Mouse (Mus musculus) MEL (cell line): ENCODE data around the gene Prdm11. TPM values are rescaled to one million over a fixed set of nuclear protein-coding genes. Genes with fewer than 3 reads are reported as not detected.

Experiments used
- DNase-seq: peaks from one replicate; pipeline ENCODE4 v3.0.0; 2011; ENCODE audit warnings: low read depth, low spot score
- H3K27ac ChIP-seq: 2 replicates; pipeline ENCODE4 v1.5.1; 2012; ENCODE audit warnings: low read depth, mild to moderate bottlenecking, control low read depth, low read length, moderate library complexity; ENCODE audit not compliant: control insufficient read depth
- H3K27me3 ChIP-seq, 2 experiments: fragments of 150-350 bp in 1 of 2; sonication (generic) in 1 of 2; 2 replicates each; pipeline ENCODE4 v1.6.1; 2012; ENCODE audit warnings: low read length in 2 of 2, mild to moderate bottlenecking in 2 of 2, improper control_type of control experiment in 1 of 2, moderate library complexity in 1 of 2; ENCODE audit not compliant: insufficient read depth in 2 of 2, control insufficient read depth in 1 of 2
- H3K36me3 ChIP-seq, 2 experiments: 2 replicates each; pipeline ENCODE4 v1.6.1; 2012 to 2014; ENCODE audit warnings: low read length in 2 of 2, improper control_type of control experiment in 1 of 2, inconsistent platforms in 1 of 2, mild to moderate bottlenecking in 1 of 2; ENCODE audit not compliant: insufficient read depth in 2 of 2, control insufficient read depth in 1 of 2
- H3K4me1 ChIP-seq, 2 experiments: fragments of 150-350 bp in 1 of 2; sonication (generic) in 1 of 2; 2 replicates each; pipeline ENCODE4 v1.6.1; 2012; ENCODE audit warnings: low read length in 2 of 2, improper control_type of control experiment in 1 of 2, mild to moderate bottlenecking in 1 of 2; ENCODE audit not compliant: insufficient read depth in 2 of 2, control insufficient read depth in 1 of 2
- H3K4me3 ChIP-seq, 2 experiments: fragments of 150-350 bp in 1 of 2; sonication (generic) in 1 of 2; 2 replicates each; pipeline ENCODE4 v1.5.1; 2012; ENCODE audit warnings: low read depth in 2 of 2, low read length in 2 of 2, mild to moderate bottlenecking in 2 of 2, moderate library complexity in 2 of 2, control low read depth in 1 of 2, improper control_type of control experiment in 1 of 2; ENCODE audit not compliant: control insufficient read depth in 1 of 2, insufficient read depth in 1 of 2
- H3K79me2 ChIP-seq: 2 replicates; pipeline ENCODE4 v1.6.1; 2012; ENCODE audit warnings: mild to moderate bottlenecking, low read length, moderate library complexity; ENCODE audit not compliant: control insufficient read depth, poor library complexity, insufficient read depth
- H3K9ac ChIP-seq: 2 replicates; pipeline ENCODE4 v1.6.1; 2012; ENCODE audit warnings: low read depth, mild to moderate bottlenecking, control low read depth, low read length, moderate library complexity; ENCODE audit not compliant: control insufficient read depth, poor library complexity, severe bottlenecking
- H3K9me3 ChIP-seq: fragments of 150-350 bp; sonication (generic); replicated peaks from 2 replicates; pipeline ENCODE4 v1.6.1; 2012; ENCODE audit warnings: mild to moderate bottlenecking, low read length, improper control_type of control experiment, moderate library complexity; ENCODE audit not compliant: insufficient read depth
- BHLHE40 ChIP-seq: IDR thresholded peaks from 2 replicates; pipeline ENCODE4 v1.6.1; 2012; ENCODE audit warnings: low read depth, mild to moderate bottlenecking, inconsistent platforms, low read length, improper control_type of control experiment, borderline replicate concordance
- CHD1 ChIP-seq: IDR thresholded peaks from 2 replicates; pipeline ENCODE4 v1.6.1; 2012; ENCODE audit warnings: low read depth, mild to moderate bottlenecking, inconsistent platforms, low read length, improper control_type of control experiment
- CTCF ChIP-seq, 3 experiments: IDR thresholded peaks in 2 of 3; conservative IDR thresholded peaks in 1 of 3; 2 replicates each; pipeline ENCODE4 v1.5.1; 2011 to 2012; ENCODE audit warnings: low read length in 3 of 3, low read depth in 2 of 3, mild to moderate bottlenecking in 2 of 3, improper control_type of control experiment in 1 of 3, inconsistent platforms in 1 of 3, mixed read lengths in 1 of 3, moderate library complexity in 1 of 3; ENCODE audit not compliant: control insufficient read depth in 1 of 3, insufficient read depth in 1 of 3, poor library complexity in 1 of 3, severe bottlenecking in 1 of 3
- E2F4 ChIP-seq: IDR thresholded peaks from 2 replicates; pipeline ENCODE4 v1.6.1; 2011; ENCODE audit warnings: low read depth, low read length, improper control_type of control experiment, borderline replicate concordance
- ELF1 ChIP-seq: IDR thresholded peaks from 2 replicates; pipeline ENCODE4 v1.6.1; 2014; ENCODE audit warnings: low read depth, mild to moderate bottlenecking, inconsistent platforms, low read length, improper control_type of control experiment, moderate library complexity
- GABPA ChIP-seq: IDR thresholded peaks from 2 replicates; pipeline ENCODE4 v1.6.1; 2012; ENCODE audit warnings: low read depth, mild to moderate bottlenecking, inconsistent platforms, low read length, improper control_type of control experiment, moderate library complexity
- JUND ChIP-seq: IDR thresholded peaks from 2 replicates; pipeline ENCODE4 v1.6.1; 2011; ENCODE audit warnings: low read depth, mild to moderate bottlenecking, improper control_type of control experiment, low read length
- KAT2A ChIP-seq: conservative IDR thresholded peaks from 2 replicates; pipeline ENCODE4 v1.6.1; 2012; ENCODE audit warnings: low read depth, low read length, improper control_type of control experiment, inconsistent platforms
- MAX ChIP-seq: IDR thresholded peaks from 2 replicates; pipeline ENCODE4 v1.6.1; 2011; ENCODE audit warnings: low read length, improper control_type of control experiment
- MAZ ChIP-seq: IDR thresholded peaks from 2 replicates; pipeline ENCODE4 v1.6.1; 2012; ENCODE audit warnings: low read depth, mild to moderate bottlenecking, inconsistent platforms, low read length, improper control_type of control experiment
- MEF2A ChIP-seq: IDR thresholded peaks from 2 replicates; pipeline ENCODE4 v1.6.1; 2014; ENCODE audit warnings: low read depth, mild to moderate bottlenecking, inconsistent platforms, low read length, improper control_type of control experiment; ENCODE audit not compliant: poor library complexity, insufficient replicate concordance, severe bottlenecking; ENCODE audit errors: extremely low read depth
- MXI1 ChIP-seq: IDR thresholded peaks from 2 replicates; pipeline ENCODE4 v1.6.1; 2011; ENCODE audit warnings: mild to moderate bottlenecking, low read depth, low read length, improper control_type of control experiment
- MYB ChIP-seq: IDR thresholded peaks from 2 replicates; pipeline ENCODE4 v1.6.1; 2011; ENCODE audit warnings: mild to moderate bottlenecking, low read depth, low read length, improper control_type of control experiment
- NELFE ChIP-seq: IDR thresholded peaks from 2 replicates; pipeline ENCODE4 v1.6.1; 2011; ENCODE audit warnings: low read depth, low read length, improper control_type of control experiment
- POLR2A ChIP-seq, 2 experiments: IDR thresholded peaks; 2 replicates each; pipeline ENCODE4 v1.6.1; 2011 to 2012; ENCODE audit warnings: low read length in 2 of 2, mild to moderate bottlenecking in 2 of 2, control low read depth in 1 of 2, improper control_type of control experiment in 1 of 2, low read depth in 1 of 2, moderate library complexity in 1 of 2; ENCODE audit not compliant: control insufficient read depth in 1 of 2, insufficient read depth in 1 of 2, poor library complexity in 1 of 2
- POLR2AphosphoS2 ChIP-seq: IDR thresholded peaks from 2 replicates; pipeline ENCODE4 v1.6.1; 2011; ENCODE audit warnings: low read length, improper control_type of control experiment
- POLR2AphosphoS5 ChIP-seq: IDR thresholded peaks from 2 replicates; pipeline ENCODE4 v1.6.1; 2012; ENCODE audit warnings: low read depth, borderline replicate concordance, mild to moderate bottlenecking, inconsistent platforms, low read length, moderate library complexity, mixed read lengths
- RAD21 ChIP-seq: IDR thresholded peaks from 2 replicates; pipeline ENCODE4 v1.6.1; 2011; ENCODE audit warnings: mild to moderate bottlenecking, low read depth, low read length, improper control_type of control experiment
- SIN3A ChIP-seq: IDR thresholded peaks from 2 replicates; pipeline ENCODE4 v1.6.1; 2012; ENCODE audit warnings: low read length, improper control_type of control experiment, inconsistent platforms
- TBP ChIP-seq: IDR thresholded peaks from 2 replicates; pipeline ENCODE4 v1.8.0; 2011; ENCODE audit warnings: low read depth, low read length, improper control_type of control experiment
- TCF12 ChIP-seq: IDR thresholded peaks from 2 replicates; pipeline ENCODE4 v1.6.1; 2014; ENCODE audit warnings: low read depth, mild to moderate bottlenecking, inconsistent platforms, low read length, improper control_type of control experiment, moderate library complexity
- ZNF384 ChIP-seq: IDR thresholded peaks from 2 replicates; pipeline ENCODE4 v1.6.1; 2012; ENCODE audit warnings: low read depth, mild to moderate bottlenecking, inconsistent platforms, low read length, improper control_type of control experiment
- polyA plus RNA-seq, 2 experiments: library from polyadenylated mRNA; stranded (reverse) in 1 of 2; unstranded in 1 of 2; fragments of >175 nt in 1 of 2; fragments of >200 nt in 1 of 2; gene quantifications; 2 replicates each; pipeline versions ENCODE4 v1.2.1 to v1.2.4; 2012; ENCODE audit warnings: low replicate concordance in 2 of 2, low read depth in 1 of 2; ENCODE audit not compliant: insufficient read length in 2 of 2, insufficient read depth in 1 of 2, missing spikeins in 1 of 2
- total RNA-seq: library from RNA; depleted of rRNA; stranded (reverse); fragments of 300-350 nt; gene quantifications from 2 replicates; pipeline ENCODE4 v1.2.3, GENCODE M21; 2012; rRNA removed

Gene Prdm11
- 5.5 and 5.6 TPM in 2 replicates for total RNA-seq
- 1 to 10 TPM in 1 of 2 experiments, not detected in 1; 9.2 TPM for polyA plus RNA-seq

GRCm38 (mm10) chr2:93045818-93046508 lies at the start of gene Prdm11:
Gene Prdm11 (minus strand): TSS chr2:93046167.
- Histone ChIP-seq H3K36me3 (peaks cover 0 to 19% of the 10 kb centered on the region in 2 experiments; a peak in 2 of 4 replicates), H3K27ac (peak within 1 kb of the TSS; percentile 36), H3K9ac (peak within 1 kb of the TSS; percentile 97), H3K4me3 (peak within 1 kb of the TSS; percentile 70 to 71), H3K9me3 (no peaks in the 10 kb centered on the region), H3K79me2 (peaks cover 9% of the 10 kb centered on the region), H3K4me1 (peaks cover 0 to 16% of the 10 kb centered on the region in 2 experiments; a peak in 3 of 4 replicates), H3K27me3 (peaks cover 0 to 1% of the 10 kb centered on the region in 2 experiments; a peak in 1 of 4 replicates)
- TF ChIP-seq ZNF384 (no peak), MYB (0 out of 2 replicates have a peak, but pooled peaks have one; percentile 21), ELF1 (no peak), MAZ (peak; percentile 18; the same call in 1 of the 2 replicates), POLR2AphosphoS5 (no peak), POLR2A (IDR thresholded peaks at IDR 0.05; ENCODE audit: control insufficient read depth in 1 of 2, insufficient read depth in 1 of 2, low read depth in 1 of 2, low read length in 2 of 2, poor library complexity in 1 of 2) (peak in 1 of 2 experiments; percentile 70; a peak in 2 of 4 replicates), SIN3A (0 out of 2 replicates have a peak, but pooled peaks have one; percentile 46), BHLHE40 (0 out of 2 replicates have a peak, but pooled peaks have one; percentile 2), POLR2AphosphoS2 (no peak), NELFE (peak; percentile 37), MEF2A (no peak), JUND (no peak), TBP (no peak), RAD21 (no peak), MAX (no peak), MXI1 (no peak), GABPA (no peak), E2F4 (no peak), KAT2A (no peak; the same call in 1 of the 2 replicates), TCF12 (0 out of 2 replicates have a peak, but pooled peaks have one; percentile 6)
- peak; percentile 43 for DNase-seq

- DNase-seq = no peak
- no peak overlapping the region for H3K4me3 ChIP-seq
- no peaks in the 10 kb centered on the region for H3K36me3 ChIP-seq
- TF ChIP-seq CHD1 = no peak
- no peak for TF ChIP-seq RAD21
- TF ChIP-seq CTCF (IDR thresholded peaks at IDR 0.05 in 2 of 3, conservative IDR thresholded peaks at IDR 0.05 in 1 of 3; ENCODE audit: control insufficient read depth in 1 of 3, insufficient read depth in 1 of 3, low read depth in 2 of 3, low read length in 3 of 3, poor library complexity in 1 of 3, severe bottlenecking in 1 of 3) = no peak
- H3K9me3 ChIP-seq = no peaks in the 10 kb centered on the region
- no peaks in the 10 kb centered on the region for H3K79me2 ChIP-seq
- H3K4me1 ChIP-seq = no peaks in the 10 kb centered on the region
- peaks cover 6 to 24% of the 10 kb centered on the region in 2 experiments for H3K27me3 ChIP-seq
- no peak overlapping the region for H3K9ac ChIP-seq
- H3K27ac ChIP-seq = no peak overlapping the region
Measured at GRCm38 (mm10) chr2:93092347-93092746, 46.4 kb upstream of the Prdm11 start.
